Mouse (Mus musculus): ENCODE data around the gene Hoxa7. TPM values are rescaled to one million over a fixed set of nuclear protein-coding genes. Genes with fewer than 3 reads are reported as not detected.

Hoxa7 gene
- polyA plus RNA-seq, 1 experiment from 2014 or later, result not detected

DNA sequence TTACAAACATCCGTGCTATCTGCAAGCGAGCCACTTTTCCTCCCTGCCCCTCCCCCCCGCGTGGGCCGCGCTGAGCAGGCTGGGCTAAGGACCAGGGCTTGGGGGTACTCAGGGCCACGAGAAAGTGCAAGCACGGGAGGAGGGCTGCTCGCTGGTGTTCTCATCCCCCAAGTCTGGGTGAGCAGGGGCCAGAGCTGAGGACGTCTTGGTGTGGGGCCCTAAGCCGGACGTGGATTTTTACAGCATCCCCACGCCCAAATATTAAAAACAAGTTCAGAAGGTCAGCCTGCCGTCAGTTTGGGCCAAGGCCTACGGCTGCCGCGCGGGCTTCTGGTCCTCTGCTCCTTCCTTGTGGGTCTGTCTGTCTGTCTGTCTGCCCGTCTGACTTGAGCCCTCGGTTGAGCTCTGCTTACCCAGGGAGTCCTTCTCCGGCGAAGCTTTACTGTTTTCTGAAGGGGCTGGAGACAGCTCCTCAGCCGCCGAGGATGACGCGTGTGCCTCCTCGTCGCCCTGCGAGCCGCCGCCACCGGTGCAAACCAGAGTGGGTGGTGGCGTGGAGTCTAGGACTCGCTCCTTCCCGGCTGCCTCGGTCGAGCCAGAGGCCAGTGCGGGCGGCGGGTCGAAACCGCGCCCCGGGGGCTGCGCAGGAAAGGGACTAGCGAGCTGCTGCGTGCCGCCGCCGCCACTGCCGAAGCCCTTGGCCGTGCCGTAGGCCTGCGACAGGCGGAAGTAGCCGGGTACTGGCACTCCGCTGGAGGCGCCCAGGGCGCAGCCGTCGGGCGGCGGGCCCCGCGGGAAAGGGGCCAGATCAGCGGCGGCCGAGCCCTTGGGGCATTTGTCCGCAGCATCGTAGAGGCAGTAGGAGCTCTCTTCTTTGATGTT lies 12.1 kb upstream of the Hoxa7 start:
- Histone ChIP-seq H3K27ac (no peak overlapping the region), H3K9me3 (replicated peaks) (no peaks in the 10 kb centered on the region), H3K4me1 (no peaks in the 10 kb centered on the region), H3K4me2 (no peak overlapping the region), H3K36me3 (ENCODE audit: poor library complexity, severe bottlenecking) (no peaks in the 10 kb centered on the region), H3K4me3 (no peak overlapping the region), H3K27me3 (peaks cover 98% of the 10 kb centered on the region), H3K9ac (no peak overlapping the region)
- WGBS, result 2% methylated on average over 70 of the region's 70 CpGs
- no peak for ATAC-seq

DNA sequence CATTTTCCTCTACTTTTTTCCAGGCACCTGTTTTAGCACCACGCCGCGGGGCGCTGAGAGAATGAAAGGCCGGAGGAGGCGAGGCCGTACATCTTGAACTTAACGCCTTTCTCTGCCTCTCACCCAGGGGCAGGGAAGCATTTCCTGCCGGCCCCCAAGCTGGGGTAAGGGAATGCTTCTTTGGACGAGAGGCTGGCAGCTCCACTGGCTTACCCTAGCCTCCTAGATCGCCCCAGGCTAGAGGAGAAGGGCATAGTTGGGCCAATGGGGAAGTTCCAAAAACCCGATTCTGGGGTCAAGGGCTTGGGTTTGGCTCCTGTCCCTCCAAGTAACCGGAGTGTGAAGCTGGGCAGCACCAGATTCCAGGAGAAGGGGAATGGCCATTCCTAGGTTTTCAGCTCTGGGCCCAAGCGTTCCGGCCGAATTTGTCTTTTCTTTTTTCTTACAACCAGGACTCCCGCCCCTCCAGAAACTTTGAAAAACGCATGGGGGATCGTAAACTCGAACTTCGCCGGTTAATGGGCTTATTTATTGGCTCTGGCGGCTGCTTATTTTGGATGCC lies 11.4 kb upstream of the Hoxa7 start:
- Histone ChIP-seq H3K27me3 (peaks cover 97% of the 10 kb centered on the region), H3K9me3 (replicated peaks) (no peaks in the 10 kb centered on the region), H3K9ac (no peak overlapping the region), H3K27ac (no peak overlapping the region), H3K4me1 (no peaks in the 10 kb centered on the region), H3K4me2 (no peak overlapping the region), H3K36me3 (ENCODE audit: poor library complexity, severe bottlenecking) (no peaks in the 10 kb centered on the region), H3K4me3 (no peak overlapping the region)
- no peak for ATAC-seq
- WGBS, result 2% methylated on average over 23 of the region's 23 CpGs

DNA sequence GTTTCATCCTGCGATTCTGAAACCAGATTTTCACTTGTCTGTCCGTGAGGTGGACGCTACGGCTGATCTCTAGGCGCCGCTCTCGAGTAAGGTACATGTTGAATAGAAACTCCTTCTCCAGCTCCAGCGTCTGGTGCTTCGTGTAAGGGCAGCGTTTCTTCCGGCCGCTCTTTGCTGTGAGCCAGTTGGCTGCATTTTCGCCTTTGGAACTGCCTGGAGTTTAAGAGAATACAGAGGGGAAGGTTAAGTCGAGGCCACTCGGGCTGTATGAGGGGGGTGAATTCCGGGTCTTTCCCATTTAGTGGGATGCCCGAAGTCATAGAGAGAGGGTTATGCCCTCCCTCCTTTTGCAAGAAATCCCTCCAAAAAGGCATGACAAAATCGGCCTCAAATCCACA lies 10.9 kb upstream of the Hoxa7 start:
- under 1% methylated on average over 18 of the region's 18 CpGs for WGBS
- ATAC-seq, result no peak

DNA sequence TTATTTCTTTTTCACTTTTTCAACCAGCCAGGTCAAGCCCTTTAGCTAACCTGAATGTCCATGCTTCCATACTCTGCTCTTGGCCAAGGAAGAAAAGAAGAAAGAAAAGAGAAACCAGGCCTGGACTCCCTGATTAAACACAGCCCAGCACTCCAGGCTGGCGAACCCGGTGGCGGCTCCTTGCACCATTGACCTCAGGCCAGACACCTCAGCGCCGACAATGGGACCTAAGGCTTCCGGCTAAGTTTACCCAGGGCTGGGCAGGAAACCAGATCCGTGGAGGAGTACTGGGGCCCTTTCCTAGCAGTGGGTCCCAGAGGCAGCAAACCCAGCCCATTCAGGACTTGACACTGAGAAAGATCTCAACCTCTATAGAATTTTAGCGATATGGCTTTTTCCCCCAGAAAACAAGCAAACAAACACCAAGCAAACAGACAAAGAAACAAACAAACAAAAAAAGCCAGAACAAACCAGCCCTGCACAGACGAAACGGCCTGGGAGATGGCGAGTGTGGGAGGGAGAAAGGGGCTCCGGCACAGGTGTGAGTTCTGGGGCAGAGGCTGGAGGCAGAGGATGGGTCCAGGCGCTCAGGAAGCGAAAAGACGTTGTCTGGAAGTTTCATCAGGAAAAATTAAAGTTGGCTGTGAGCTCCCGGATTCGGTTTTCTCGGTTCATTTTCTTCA lies 10.4 kb upstream of the Hoxa7 start:
- no peak overlapping the region for H3K27ac ChIP-seq
- ATAC-seq, result no peak
- no peak overlapping the region for H3K9ac ChIP-seq
- H3K4me1 ChIP-seq, result no peaks in the 10 kb centered on the region
- H3K27me3 ChIP-seq, result peaks cover 97% of the 10 kb centered on the region
- WGBS, result 2% methylated on average over 18 of the region's 18 CpGs
- no peaks in the 10 kb centered on the region for H3K9me3 ChIP-seq (replicated peaks)
- H3K36me3 ChIP-seq (ENCODE audit: poor library complexity, severe bottlenecking), result no peaks in the 10 kb centered on the region
- H3K4me3 ChIP-seq, result no peak overlapping the region
- no peak overlapping the region for H3K4me2 ChIP-seq

More for the DNA sequence above, 10.9 kb upstream of the Hoxa7 start:
- no peak overlapping the region for H3K4me2 ChIP-seq
- peaks cover 97% of the 10 kb centered on the region for H3K27me3 ChIP-seq
- H3K27ac ChIP-seq, result no peak overlapping the region
- no peaks in the 10 kb centered on the region for H3K4me1 ChIP-seq
- no peaks in the 10 kb centered on the region for H3K9me3 ChIP-seq (replicated peaks)
- H3K4me3 ChIP-seq, result no peak overlapping the region
- no peaks in the 10 kb centered on the region for H3K36me3 ChIP-seq (ENCODE audit: poor library complexity, severe bottlenecking)
- H3K9ac ChIP-seq, result no peak overlapping the region

DNA sequence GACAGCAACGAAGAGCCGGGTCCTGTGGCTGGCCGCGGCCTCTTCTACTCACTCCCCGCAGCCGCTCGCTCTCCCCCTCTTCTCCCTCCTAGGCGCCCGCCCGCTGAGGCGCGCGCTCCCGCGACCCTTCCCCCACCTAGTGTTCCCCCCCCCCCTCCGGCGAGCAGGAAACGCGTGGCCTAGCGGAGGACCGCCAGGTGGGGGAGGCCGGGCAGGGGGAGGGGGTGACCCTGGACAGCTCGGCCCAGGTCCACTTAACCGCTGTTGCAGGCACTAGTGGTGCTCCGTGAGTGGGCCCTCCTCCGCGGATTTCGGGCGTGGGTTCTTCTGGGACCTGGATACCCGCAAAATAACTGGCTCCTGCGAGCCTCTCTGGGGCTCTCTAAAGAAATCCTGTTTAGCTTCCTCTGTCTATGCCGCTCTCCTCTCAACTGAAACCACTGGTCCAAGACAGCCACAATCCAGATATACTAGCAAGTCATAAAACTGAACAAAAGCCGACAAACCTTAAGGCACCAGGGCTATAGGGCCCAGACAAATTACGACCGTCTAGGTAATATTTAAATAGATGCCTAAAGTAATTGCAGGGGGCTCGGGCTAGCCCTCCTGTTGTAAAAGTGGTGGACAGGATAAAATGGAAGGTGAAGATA lies 9.0 kb upstream of the Hoxa7 start, which contains the start of gene Hoxa9:
Hoxa9 (minus strand) TSS at position 574 of the 650 bp plus-strand sequence.
- Histone ChIP-seq H3K27me3 (peaks cover 97% of the 10 kb centered on the region), H3K36me3 (ENCODE audit: poor library complexity, severe bottlenecking) (no peaks in the 10 kb centered on the region), H3K4me2 (no peak within 1 kb of the TSS), H3K9ac (no peak within 1 kb of the TSS), H3K27ac (no peak within 1 kb of the TSS), H3K4me3 (no peak within 1 kb of the TSS), H3K9me3 (replicated peaks) (no peaks in the 10 kb centered on the region), H3K4me1 (no peaks in the 10 kb centered on the region)
- 1% methylated on average over 26 of the region's 36 CpGs for WGBS
- no peak for ATAC-seq

DNA sequence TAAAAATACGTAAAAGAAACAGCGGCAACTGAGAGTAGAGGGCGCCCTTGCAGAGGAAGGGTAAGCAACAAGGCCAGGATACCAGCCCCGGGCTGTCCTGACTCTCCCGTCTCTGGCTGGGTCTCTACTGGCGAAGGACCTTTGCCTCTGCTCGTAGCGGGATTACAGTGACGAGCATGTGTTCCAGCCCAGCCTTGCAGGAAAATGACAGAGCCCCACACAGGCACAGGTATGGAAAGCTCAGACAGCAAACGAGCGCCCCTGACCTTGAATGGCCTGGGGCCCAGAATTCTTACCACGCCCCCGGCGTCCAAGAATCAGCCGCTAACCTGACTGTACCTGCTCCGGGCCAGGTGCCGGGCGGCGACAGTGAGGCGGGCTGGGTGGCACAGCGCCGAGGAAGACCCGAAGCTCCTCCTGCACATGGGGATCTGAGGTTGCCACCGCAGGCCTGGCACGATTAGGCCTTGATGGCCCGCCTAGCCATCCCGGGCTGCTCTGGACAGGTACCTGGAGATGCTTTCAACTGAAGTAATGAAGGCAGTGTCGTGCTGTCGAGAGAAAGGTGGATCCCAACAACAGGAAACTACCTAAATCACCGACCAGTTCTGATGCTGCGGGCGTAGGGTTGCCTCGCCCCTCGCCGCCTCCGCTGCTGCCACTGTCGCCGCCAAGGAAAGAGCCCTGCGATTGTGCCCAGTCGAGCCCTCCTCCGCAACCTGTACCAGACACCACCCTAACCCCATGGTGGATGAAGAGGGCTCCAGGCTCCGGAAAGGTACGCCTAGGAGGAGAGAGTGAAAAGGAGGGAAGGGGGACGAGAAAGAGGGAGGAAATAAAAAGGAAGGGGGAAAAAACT lies 8.1 kb upstream of the Hoxa7 start:
- 1% methylated on average over 44 of the region's 44 CpGs for WGBS
- no peak for ATAC-seq

DNA sequence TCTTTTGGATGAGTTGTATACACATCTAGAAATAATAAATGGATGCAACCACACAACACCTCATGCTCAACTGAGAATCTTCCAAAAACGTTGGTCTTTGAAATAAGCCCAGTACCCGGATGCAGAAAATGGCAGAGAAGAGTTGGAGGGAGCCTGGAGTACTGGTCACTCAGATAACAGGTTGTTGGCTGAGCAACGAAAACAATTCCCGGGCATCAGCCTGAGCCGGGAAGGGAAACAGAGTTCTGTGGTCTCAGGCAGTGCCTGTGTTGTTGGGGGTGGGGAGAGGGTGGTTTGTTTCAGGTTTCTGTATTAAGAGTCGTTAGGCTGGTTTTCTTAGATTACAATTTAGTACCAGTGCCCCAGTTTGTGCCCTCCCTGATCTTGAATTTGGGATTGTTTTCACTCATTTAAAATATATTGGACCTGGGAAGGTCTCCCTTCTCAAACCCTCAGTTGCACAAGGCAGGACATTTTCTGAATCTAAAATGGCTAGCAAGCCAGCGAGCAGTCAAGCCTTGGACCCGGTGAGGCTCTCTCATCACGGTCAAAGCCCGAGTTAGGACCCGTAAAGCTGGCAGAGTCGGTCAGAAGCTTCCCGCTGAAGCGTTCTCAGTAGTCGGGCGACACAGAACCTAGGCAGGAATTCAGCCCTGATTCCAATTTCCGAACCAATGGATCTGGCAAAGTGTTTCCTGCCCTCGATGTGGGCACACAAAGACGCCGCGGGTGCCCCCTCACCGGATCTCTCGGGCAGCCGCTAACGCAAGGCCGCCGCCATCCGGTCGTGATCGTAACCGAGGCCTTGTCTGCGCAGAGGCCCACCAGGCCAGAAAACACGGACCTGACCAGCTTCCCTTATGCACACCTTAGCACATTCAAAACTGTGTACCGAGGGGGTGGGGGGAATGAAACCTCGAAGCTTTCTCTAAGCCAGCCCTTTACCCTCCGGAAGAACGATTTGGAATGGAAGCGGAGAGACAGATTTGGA lies 7.1 kb upstream of the Hoxa7 start:
- Histone ChIP-seq H3K4me1 (no peaks in the 10 kb centered on the region), H3K27ac (no peak overlapping the region), H3K27me3 (peaks cover 97% of the 10 kb centered on the region), H3K4me2 (no peak overlapping the region), H3K4me3 (no peak overlapping the region), H3K9me3 (replicated peaks) (no peaks in the 10 kb centered on the region), H3K9ac (no peak overlapping the region), H3K36me3 (ENCODE audit: poor library complexity, severe bottlenecking) (no peaks in the 10 kb centered on the region)
- WGBS, result 1% methylated on average over 38 of the region's 38 CpGs
- no peak for ATAC-seq

More for the DNA sequence above, 8.1 kb upstream of the Hoxa7 start:
- H3K4me2 ChIP-seq, result no peak overlapping the region
- H3K9ac ChIP-seq, result no peak overlapping the region
- no peaks in the 10 kb centered on the region for H3K36me3 ChIP-seq (ENCODE audit: poor library complexity, severe bottlenecking)
- H3K9me3 ChIP-seq (replicated peaks), result no peaks in the 10 kb centered on the region
- H3K4me3 ChIP-seq, result no peak overlapping the region
- H3K27me3 ChIP-seq, result peaks cover 97% of the 10 kb centered on the region
- no peaks in the 10 kb centered on the region for H3K4me1 ChIP-seq
- H3K27ac ChIP-seq, result no peak overlapping the region

DNA sequence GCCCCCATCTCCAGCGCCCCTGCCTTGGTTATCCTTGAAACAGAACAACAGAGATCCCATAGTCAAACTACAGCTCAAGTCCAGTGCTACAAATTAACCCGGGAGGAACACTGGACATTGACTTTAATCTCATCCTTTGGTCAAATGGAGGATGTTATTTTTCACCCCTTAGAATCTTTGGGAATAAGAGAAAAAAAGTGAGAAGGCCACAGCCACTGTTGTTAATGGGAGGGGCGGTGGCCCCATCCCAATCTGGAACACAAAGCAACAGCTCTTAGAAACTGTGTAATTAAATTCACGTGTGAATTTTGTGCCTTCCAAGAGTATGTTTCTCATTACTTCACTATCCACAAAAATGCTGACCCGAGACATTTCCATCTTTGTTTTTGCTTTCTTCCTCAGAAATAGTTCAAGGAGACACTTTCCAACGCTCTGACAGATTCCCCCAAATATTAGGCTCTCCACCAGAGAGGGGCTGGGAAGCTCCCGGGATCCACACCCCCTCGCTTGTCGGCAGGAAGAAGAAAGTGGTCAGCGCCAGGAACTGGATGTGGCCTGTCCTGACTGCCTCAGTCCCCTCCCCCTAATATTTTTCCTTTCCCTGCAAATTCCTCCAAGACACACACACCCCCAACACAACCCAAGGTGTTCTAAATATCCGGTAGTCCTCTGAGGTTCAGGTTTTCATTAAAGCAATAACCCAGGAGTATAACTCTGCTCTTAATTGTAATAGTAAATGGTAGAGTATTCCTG lies 6.0 kb upstream of the Hoxa7 start:
- H3K36me3 ChIP-seq (ENCODE audit: poor library complexity, severe bottlenecking), result no peaks in the 10 kb centered on the region
- WGBS, result 2% methylated on average over 11 of the region's 11 CpGs
- H3K27me3 ChIP-seq, result peaks cover 97% of the 10 kb centered on the region
- H3K27ac ChIP-seq, result no peak overlapping the region
- ATAC-seq, result no peak
- H3K9me3 ChIP-seq (replicated peaks), result no peaks in the 10 kb centered on the region
- H3K4me1 ChIP-seq, result no peaks in the 10 kb centered on the region
- no peak overlapping the region for H3K4me3 ChIP-seq
- no peak overlapping the region for H3K4me2 ChIP-seq
- H3K9ac ChIP-seq, result no peak overlapping the region

DNA sequence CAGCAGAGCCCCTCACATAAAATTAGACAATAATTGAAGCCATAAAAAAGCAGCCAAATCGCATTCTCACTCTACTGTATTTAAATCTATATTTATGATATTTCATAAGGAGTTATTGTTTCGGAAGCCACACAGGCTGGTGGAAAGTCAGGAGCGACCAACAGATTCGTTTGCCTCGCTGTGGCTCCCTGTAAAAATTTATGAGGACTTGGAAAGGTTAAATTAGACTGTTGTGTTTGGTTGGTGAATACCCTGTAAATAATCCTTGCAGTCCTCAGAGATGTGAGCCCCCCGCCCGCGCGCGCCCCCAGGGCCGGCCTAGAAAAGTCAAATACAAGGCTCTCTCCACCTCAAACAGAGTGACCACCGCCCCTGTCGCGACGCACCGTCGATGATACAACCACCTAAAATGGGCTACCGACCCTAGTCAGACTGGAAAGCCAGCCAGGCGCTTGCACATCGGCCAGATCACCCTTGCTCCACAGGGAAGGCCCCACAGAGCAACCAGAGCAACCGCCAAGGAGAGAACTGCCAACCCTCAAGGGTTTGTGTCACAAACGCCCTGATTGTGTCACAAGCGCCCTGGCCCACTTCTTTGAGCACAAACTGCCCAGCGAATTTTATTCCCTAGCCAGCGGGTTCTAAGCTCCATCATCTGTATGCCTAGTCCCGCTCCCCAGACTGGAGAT lies 5.1 kb upstream of the Hoxa7 start:
- no peaks in the 10 kb centered on the region for H3K9me3 ChIP-seq (replicated peaks)
- H3K27ac ChIP-seq, result no peak overlapping the region
- no peaks in the 10 kb centered on the region for H3K36me3 ChIP-seq (ENCODE audit: poor library complexity, severe bottlenecking)
- 3% methylated on average over 26 of the region's 26 CpGs for WGBS
- peaks cover 97% of the 10 kb centered on the region for H3K27me3 ChIP-seq
- no peak overlapping the region for H3K4me3 ChIP-seq
- H3K4me1 ChIP-seq, result peaks cover 3% of the 10 kb centered on the region
- ATAC-seq, result no peak
- H3K9ac ChIP-seq, result no peak overlapping the region
- no peak overlapping the region for H3K4me2 ChIP-seq

Measured in forebrain, embryonic 13.5 days (tissue).